Mouse (Mus musculus): ENCODE results near the gene Fbxo31. TPM values are rescaled to one million over a fixed set of nuclear protein-coding genes. Genes with fewer than 3 reads are reported as not detected.
A peak's percentile ranks its signal among the peaks of the same experiment; 100 is the strongest.
"Not testable (repeated sequence)": the region's sequence is repeated elsewhere in the genome, so short reads cannot be mapped to it uniquely, and the experiment has no call there.

Fbxo31 gene
- polyA plus RNA-seq, 1 experiment from 2014 or later: 19.7 TPM

DNA sequence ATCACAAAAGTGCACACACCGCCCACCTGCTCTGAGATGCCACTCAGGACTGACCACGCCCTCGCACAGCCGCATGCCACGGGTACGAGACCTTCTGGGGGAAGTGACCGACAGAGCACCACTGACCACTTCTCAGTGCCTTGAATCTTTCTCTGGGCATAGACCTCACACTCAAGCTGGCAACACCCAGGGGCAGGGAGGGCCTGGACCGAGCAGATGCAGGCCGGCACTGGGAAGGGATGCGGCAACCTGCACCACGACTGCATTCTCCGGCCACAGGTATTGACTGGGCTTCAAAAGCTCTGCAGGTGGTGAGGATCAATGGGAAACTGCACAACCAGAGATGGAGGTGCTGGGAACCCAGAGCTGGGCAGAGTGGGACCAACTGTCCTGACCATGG, 23.8 kb upstream of the Fbxo31 start:
- Histone ChIP-seq H3K4me1 (replicated peaks) (no peaks in the 10 kb centered on the region), H3K9me3 (no peaks in the 10 kb centered on the region), H3K27me3 (no peaks in the 10 kb centered on the region), H3K4me2 (no peak overlapping the region), H3K36me3 (peaks cover 93% of the 10 kb centered on the region), H3K27ac (no peak overlapping the region), H3K9ac (replicated peaks) (no peak overlapping the region), H3K4me3 (replicated peaks) (no peak overlapping the region)
- no peak for ATAC-seq (ENCODE audit: insufficient number of reproducible peaks, insufficient read depth, low FRiP score, low TSS enrichment, low read depth)
- WGBS: 96% methylated on average over 12 of the region's 12 CpGs

DNA sequence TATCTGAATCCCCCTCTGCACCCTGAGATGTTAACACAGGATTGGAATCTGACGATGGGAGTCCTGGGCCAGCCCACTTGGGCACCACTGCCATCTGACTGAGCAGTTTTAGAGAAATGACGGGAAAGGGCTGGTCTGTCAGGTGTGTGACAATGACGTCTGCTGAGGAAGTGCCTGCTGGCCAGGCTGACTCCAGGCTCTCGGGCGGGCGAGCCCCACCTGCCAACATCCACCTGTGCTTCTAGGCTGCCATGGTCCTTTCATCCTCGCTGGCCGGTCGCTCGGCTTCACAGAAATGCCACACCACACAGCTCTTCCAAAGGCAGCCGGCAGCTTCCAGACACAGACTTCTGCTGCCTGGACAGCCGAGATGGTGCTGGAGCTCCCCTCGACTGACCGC, 21.2 kb upstream of the Fbxo31 start:
- ATAC-seq (ENCODE audit: insufficient number of reproducible peaks, insufficient read depth, low FRiP score, low TSS enrichment, low read depth): no peak
- Histone ChIP-seq H3K27me3 (no peaks in the 10 kb centered on the region), H3K27ac (no peak overlapping the region), H3K9ac (replicated peaks) (no peak overlapping the region), H3K4me3 (replicated peaks) (no peak overlapping the region), H3K4me2 (no peak overlapping the region), H3K4me1 (replicated peaks) (no peaks in the 10 kb centered on the region), H3K36me3 (peaks cover 91% of the 10 kb centered on the region), H3K9me3 (no peaks in the 10 kb centered on the region)
- WGBS: 92% methylated on average over 14 of the region's 14 CpGs

DNA sequence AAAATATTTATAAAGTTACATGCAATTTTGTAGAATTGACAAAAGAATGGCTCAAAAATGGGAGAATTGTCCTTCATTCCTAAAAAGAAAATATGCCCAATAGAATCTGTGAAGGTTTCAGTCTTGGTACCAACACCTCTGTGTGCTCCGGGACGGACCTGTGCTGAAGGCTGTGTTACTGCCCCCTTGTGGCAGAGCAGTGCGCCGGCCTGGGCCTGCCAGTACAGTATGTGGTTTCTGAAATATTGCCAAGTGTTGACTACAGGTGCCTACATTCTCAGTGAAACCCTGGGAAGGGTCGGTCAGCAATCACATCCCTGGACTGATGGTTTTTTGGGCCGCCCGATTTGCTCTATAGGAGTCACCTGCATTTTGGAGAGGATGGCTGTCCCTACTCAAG, 20.3 kb upstream of the Fbxo31 start:
- H3K9ac ChIP-seq (replicated peaks): no peak overlapping the region
- H3K4me1 ChIP-seq (replicated peaks): no peaks in the 10 kb centered on the region
- no peak overlapping the region for H3K4me2 ChIP-seq
- peaks cover 91% of the 10 kb centered on the region for H3K36me3 ChIP-seq
- no peak overlapping the region for H3K27ac ChIP-seq
- 42% methylated on average over 7 of the region's 7 CpGs for WGBS
- no peaks in the 10 kb centered on the region for H3K9me3 ChIP-seq
- H3K4me3 ChIP-seq (replicated peaks): no peak overlapping the region
- no peaks in the 10 kb centered on the region for H3K27me3 ChIP-seq
- ATAC-seq (ENCODE audit: insufficient number of reproducible peaks, insufficient read depth, low FRiP score, low TSS enrichment, low read depth): peak; percentile 66

DNA sequence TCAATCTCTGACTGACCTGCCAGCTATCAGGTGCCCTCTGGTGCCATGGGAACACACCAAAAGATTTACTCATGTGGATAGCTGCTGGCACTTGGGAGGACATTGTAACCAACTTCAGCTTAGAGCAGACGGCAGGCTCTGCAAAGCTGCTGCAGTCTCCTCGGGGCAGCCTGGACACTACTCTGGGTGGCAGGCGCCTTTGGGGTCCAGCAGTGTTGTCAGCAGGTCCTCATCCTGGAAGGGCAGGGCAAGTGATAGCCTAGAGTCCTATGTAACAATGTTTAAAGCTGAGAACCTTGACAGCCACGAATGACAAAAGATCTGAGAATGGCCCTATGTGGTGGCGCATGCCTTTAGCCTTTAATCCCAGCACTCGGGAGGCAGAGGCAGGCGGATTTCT, 19.6 kb upstream of the Fbxo31 start:
- no peaks in the 10 kb centered on the region for H3K27me3 ChIP-seq
- ATAC-seq (ENCODE audit: insufficient number of reproducible peaks, insufficient read depth, low FRiP score, low TSS enrichment, low read depth): no peak
- 90% methylated on average over 7 of the region's 7 CpGs for WGBS
- H3K4me3 ChIP-seq (replicated peaks): no peak overlapping the region
- no peak overlapping the region for H3K9ac ChIP-seq (replicated peaks)
- H3K4me2 ChIP-seq: no peak overlapping the region
- peaks cover 93% of the 10 kb centered on the region for H3K36me3 ChIP-seq
- H3K9me3 ChIP-seq: no peaks in the 10 kb centered on the region
- no peaks in the 10 kb centered on the region for H3K4me1 ChIP-seq (replicated peaks)
- no peak overlapping the region for H3K27ac ChIP-seq

DNA sequence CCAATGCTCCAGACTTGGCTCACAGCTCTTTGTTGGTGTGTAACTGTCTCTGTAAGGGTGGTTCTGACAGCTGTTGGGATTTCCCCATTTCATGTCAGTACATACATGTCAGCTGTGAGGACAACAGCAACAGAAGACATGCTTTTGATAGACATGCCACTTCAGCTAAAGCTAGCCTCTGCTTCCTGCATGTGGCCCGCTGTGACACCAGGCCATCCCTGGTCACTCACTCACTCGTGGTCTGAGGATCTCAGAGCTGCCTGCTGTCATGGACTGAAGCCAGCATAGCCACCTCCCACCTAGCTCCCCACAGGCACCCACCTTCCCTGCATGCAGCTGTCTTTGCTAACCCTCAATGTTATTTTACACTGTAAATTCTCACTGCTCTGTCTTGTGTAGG, 18.9 kb upstream of the Fbxo31 start:
- not testable (repeated sequence) for H3K4me1 ChIP-seq (replicated peaks); H3K4me2 ChIP-seq; H3K4me3 ChIP-seq (replicated peaks); H3K9me3 ChIP-seq; ATAC-seq (ENCODE audit: insufficient number of reproducible peaks, insufficient read depth, low FRiP score, low TSS enrichment, low read depth); H3K9ac ChIP-seq (replicated peaks); H3K27me3 ChIP-seq; H3K27ac ChIP-seq
- 85% methylated on average over 2 of the region's 2 CpGs for WGBS
- H3K36me3 ChIP-seq: peaks cover 91% of the 10 kb centered on the region

DNA sequence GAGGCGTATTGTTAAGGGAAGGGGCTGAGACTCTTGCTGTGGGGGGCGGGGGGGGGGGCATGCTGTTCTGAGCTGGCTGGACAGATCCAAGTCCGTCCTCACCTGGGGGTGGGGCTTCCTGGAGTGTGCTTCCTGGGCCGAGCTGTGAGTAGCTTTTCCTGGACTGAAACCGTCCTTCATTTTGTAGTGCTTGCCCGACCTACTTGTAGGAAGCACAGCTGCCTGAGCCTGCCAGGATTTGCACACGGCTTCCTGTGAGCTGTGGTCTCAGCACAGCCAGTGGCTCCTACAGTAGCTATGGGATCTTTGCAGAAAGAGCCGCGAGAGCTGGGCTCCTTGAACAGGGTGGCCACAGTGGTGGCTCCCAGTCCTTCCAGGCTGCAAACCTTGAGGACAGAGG, 15.4 kb upstream of the Fbxo31 start:
- 80% methylated on average over 9 of the region's 9 CpGs for WGBS
- Histone ChIP-seq H3K9me3 (no peaks in the 10 kb centered on the region), H3K4me3 (replicated peaks) (no peak overlapping the region)

DNA sequence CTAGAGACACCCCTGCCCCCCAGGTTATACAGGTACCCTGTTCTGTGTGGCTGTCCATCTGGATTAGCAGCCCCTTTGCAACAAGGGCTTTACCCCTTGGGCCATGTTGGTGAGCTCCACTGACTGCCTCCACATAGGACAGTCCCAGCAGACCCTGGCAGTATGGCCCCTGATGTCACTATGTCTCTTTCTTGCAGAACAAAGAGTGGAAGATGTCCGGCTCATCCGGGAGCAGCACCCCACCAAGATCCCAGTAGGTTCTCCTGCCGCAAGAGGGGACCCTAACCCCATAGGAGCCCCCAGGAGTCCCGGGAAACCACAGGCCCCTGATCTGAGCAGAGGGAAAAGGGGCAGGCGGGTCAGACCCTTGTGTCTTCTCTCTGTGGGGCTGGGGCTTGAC, 14.7 kb upstream of the Fbxo31 start:
- Histone ChIP-seq H3K4me3 (replicated peaks) (no peak overlapping the region), H3K4me2 (no peak overlapping the region), H3K27ac (no peak overlapping the region), H3K27me3 (no peaks in the 10 kb centered on the region), H3K4me1 (replicated peaks) (peaks cover 21% of the 10 kb centered on the region), H3K9me3 (no peaks in the 10 kb centered on the region), H3K9ac (replicated peaks) (no peak overlapping the region), H3K36me3 (peaks cover 57% of the 10 kb centered on the region)
- WGBS: 92% methylated on average over 5 of the region's 5 CpGs
- no peak for ATAC-seq (ENCODE audit: insufficient number of reproducible peaks, insufficient read depth, low FRiP score, low TSS enrichment, low read depth)

More for the DNA sequence above, 15.4 kb upstream of the Fbxo31 start:
- peaks cover 60% of the 10 kb centered on the region for H3K36me3 ChIP-seq
- no peak overlapping the region for H3K27ac ChIP-seq
- H3K4me1 ChIP-seq (replicated peaks): peaks cover 21% of the 10 kb centered on the region
- ATAC-seq (ENCODE audit: insufficient number of reproducible peaks, insufficient read depth, low FRiP score, low TSS enrichment, low read depth): no peak
- no peaks in the 10 kb centered on the region for H3K27me3 ChIP-seq
- no peak overlapping the region for H3K9ac ChIP-seq (replicated peaks)
- no peak overlapping the region for H3K4me2 ChIP-seq

DNA sequence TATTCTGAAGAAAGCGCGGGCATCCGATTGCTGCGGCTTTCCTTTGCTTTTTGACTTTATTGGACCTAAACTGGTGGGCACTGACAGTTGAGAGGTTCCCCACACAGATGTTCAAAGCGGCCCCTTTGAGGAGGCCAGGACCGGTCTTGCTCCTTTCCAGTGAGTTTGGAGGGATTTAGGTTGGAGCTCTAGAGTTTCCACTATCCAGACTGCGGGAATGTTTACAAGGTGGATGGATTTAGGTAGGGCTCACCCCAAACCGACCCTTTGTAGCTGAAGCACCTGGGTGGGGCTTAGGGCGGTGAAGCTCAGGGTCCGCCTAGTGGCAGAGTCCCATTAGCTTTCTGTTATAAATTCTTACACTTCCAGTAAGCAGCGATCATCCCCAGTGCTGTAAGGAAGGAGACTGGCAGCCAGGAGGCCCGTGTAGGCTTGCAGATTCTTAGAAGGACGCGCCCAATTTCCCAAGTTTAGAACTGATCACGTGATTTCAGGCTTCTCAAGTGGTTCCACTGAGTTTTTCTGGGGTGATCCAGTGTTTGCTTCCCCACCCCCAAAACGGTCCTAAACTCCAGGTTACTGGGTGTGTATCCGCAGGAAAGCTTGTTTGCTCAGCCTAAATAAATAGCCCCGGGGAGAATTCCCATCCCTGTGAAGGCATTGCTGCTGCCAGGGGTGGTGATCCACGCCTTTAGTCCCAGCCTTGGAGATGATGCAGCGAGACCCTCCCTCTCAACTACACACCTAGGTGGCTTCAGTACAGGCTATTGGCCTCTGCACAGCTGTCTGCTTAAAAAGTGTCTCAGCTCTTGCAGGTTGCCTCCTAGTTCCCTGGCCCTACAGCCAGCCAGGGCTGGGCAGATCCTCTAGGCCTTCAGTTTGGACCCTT, 12.8 kb upstream of the Fbxo31 start:
- 13% methylated on average over 20 of the region's 20 CpGs for WGBS
- 0 out of 2 replicates have a peak, but pooled peaks have one; percentile 11 for ATAC-seq (ENCODE audit: insufficient number of reproducible peaks, insufficient read depth, low FRiP score, low TSS enrichment, low read depth)
- H3K27ac ChIP-seq: peak overlapping the region; percentile 69; the same call in 1 of the 2 replicates
- no peaks in the 10 kb centered on the region for H3K9me3 ChIP-seq
- peak overlapping the region; percentile 98 for H3K4me3 ChIP-seq (replicated peaks)
- peaks cover 41% of the 10 kb centered on the region for H3K36me3 ChIP-seq
- peak overlapping the region; percentile 85 for H3K9ac ChIP-seq (replicated peaks)
- H3K4me1 ChIP-seq (replicated peaks): peaks cover 21% of the 10 kb centered on the region
- H3K27me3 ChIP-seq: no peaks in the 10 kb centered on the region
- peak overlapping the region; percentile 90 for H3K4me2 ChIP-seq

DNA sequence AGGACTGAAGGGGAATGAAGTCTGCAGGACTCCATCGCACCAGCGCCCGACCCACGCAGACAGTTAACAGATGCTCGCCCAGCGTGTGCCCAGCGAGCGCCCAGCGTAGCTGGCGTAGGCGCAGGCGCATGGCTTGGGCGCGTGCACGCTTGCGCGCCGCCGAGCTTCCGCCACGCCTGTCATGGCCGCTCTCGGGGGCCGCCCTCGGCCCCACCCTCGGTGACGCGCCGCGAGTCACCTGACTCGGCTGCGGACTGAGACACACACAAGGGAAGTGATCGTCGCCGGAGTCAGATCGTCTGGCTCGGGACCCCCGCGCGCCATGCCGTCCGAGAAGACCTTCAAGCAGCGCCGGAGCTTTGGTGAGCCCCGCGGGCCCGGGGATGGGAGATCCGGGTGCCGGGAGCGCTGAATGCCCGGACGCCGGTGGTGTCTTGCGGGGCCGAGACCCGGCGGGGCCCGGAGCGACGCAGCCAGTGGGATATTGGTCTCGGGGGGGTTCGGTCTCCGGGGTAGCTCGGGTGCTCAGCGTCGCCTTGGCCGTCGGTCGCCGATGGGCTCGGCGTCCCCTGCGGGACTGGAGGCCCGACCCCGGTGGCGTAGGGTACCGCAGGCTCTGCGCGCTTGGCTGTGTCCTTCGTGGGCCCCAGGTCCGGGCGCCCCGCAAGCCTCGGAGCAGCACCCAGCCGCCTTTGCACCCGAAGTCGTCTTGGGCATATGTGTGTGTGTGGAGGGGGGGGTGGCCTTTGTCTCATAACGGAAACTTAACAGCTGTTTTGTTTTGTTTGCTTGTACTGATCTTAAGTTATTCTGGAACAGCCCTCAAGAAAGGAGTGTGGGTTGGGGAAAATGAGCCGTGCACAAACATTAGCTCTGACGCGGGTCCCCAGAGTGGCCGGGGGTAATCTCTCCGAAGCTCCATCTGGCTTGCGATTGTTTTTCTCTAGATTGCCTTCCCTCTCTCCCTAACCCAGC, 11.9 kb upstream of the Fbxo31 start, which contains the start of gene Map1lc3b:
Gene Map1lc3b (plus strand): TSS at position 159 of the 975 bp plus-strand sequence.
- Histone ChIP-seq H3K4me1 (replicated peaks) (peaks cover 25% of the 10 kb centered on the region), H3K9ac (replicated peaks) (peak within 1 kb of the TSS; percentile 85), H3K27me3 (no peaks in the 10 kb centered on the region), H3K36me3 (peaks cover 32% of the 10 kb centered on the region), H3K9me3 (no peaks in the 10 kb centered on the region), H3K27ac (peak within 1 kb of the TSS; percentile 69), H3K4me3 (replicated peaks) (peak within 1 kb of the TSS; percentile 98), H3K4me2 (peak within 1 kb of the TSS; percentile 90)
- under 1% methylated on average over 94 of the region's 94 CpGs for WGBS
- peak; percentile 81 for ATAC-seq (ENCODE audit: insufficient number of reproducible peaks, insufficient read depth, low FRiP score, low TSS enrichment, low read depth)

DNA sequence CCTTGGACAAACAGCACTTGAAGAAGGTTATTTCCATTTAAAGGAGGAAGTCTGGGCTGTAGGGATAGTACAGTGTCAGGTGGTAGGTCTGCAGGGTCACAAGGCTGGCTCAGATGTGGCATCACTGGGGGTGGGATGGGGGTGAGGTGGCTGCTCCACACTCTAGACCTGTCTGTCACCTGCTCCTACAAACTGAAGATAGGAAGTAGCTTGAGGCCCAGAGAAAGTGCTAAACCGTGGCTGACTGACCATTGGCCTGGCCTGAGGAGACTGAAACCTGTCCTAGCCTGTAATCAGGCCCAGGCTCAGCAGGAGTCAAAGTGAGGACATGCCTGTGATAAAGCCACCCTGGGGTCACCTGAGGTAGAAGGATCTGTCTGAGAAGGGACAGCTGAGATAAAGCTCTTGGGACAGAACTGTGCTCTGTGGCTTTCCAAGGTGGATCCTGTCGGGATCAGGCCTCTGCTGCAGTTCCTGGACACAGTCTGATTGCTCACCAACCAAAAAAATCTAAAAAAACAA, 10.7 kb upstream of the Fbxo31 start:
- peaks cover 25% of the 10 kb centered on the region for H3K4me1 ChIP-seq (replicated peaks)
- peaks cover 19% of the 10 kb centered on the region for H3K36me3 ChIP-seq
- peak overlapping the region; percentile 69 for H3K27ac ChIP-seq
- peak overlapping the region; percentile 90 for H3K4me2 ChIP-seq
- no peaks in the 10 kb centered on the region for H3K27me3 ChIP-seq
- WGBS: 54% methylated on average over 2 of the region's 2 CpGs
- H3K9me3 ChIP-seq: no peaks in the 10 kb centered on the region
- no peak overlapping the region for H3K4me3 ChIP-seq (replicated peaks)
- no peak overlapping the region for H3K9ac ChIP-seq (replicated peaks)
- no peak for ATAC-seq (ENCODE audit: insufficient number of reproducible peaks, insufficient read depth, low FRiP score, low TSS enrichment, low read depth)

DNA sequence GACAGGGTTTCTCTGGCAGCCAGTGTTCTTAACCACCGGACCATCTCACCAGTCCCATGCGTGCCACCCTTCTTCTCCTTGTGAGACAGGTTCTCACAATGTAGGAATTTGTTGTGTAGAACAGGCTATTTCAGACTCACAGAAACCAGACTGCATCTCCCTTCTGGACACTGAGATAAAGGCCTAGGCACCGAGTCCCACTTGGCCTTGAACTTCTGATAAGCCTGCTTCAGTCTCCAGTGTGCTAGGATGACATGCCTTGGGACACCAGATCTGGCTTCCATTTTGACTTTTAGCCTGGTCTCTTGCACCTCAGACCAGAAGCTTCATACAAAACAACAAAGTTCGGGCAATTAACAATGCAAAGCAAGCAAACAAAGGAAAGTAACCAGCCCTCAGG, 10.1 kb upstream of the Fbxo31 start:
- no peaks in the 10 kb centered on the region for H3K9me3 ChIP-seq
- H3K36me3 ChIP-seq: peaks cover 14% of the 10 kb centered on the region
- no peak overlapping the region for H3K4me2 ChIP-seq
- H3K27me3 ChIP-seq: no peaks in the 10 kb centered on the region
- no peak overlapping the region for H3K4me3 ChIP-seq (replicated peaks)
- peaks cover 25% of the 10 kb centered on the region for H3K4me1 ChIP-seq (replicated peaks)
- H3K27ac ChIP-seq: no peak overlapping the region
- H3K9ac ChIP-seq (replicated peaks): no peak overlapping the region
- ATAC-seq (ENCODE audit: insufficient number of reproducible peaks, insufficient read depth, low FRiP score, low TSS enrichment, low read depth): no peak
- 83% methylated on average over 4 of the region's 4 CpGs for WGBS
